Mouse (Mus musculus) cerebellum, adult 9-10 months (tissue): Measurements from ENCODE around the gene Rhox4a.
"Not testable (repeated sequence)": the region's sequence is repeated elsewhere in the genome, so short reads cannot be mapped to it uniquely, and the experiment has no call there.

Experiments used
- DNase-seq: peaks from one replicate; pipeline ENCODE4 v3.0.0; 2022

Gene Rhox4a

DNA sequence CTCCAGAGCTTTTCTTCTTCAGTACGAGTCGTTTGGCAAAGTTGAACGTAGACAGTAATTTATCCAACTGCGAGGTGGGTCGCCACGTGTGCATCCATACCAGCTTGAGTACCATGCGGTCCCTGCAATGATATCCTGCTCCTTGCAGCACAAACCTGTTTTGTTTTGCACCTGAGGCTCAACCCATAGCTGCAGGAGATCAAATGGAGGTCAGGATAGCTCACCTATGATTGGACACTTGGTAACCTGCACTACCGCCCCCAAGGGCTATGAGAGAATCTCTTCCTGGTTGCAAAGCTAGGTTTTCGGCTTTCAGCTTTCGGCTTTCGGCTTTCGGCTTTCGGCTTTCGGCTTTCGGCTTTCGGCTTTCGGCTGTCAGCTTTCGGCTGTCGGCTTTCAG is at the start of gene Rhox4a:
Gene Rhox4a (plus strand): TSS at position 301 of the 400 bp plus-strand sequence.
- DNase-seq, result not testable (repeated sequence)

DNA sequence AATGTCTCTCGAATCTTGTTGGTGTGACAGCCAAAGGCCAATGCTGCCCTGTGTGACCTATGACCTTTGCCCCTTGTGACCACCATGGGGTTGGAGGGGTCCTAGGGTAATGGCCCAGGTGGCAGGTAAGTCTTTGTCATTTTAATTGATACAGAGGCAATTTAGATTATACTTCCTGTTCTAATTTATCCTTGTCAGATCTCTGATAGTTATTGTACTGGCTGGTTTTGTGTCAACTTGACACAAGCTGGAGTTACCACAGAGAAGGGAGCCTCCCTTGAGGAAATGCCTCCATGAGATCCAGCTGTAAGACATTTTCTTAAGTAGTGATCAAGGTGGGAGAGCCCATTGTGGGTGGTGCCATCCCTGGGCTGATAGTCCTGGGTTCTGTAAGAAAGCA is 43.0 kb upstream of the Rhox4a start, which contains the start of gene Rhox1:
Gene Rhox1 (minus strand): TSS at position 101 of the 400 bp plus-strand sequence.
- not testable (repeated sequence) for DNase-seq

DNA sequence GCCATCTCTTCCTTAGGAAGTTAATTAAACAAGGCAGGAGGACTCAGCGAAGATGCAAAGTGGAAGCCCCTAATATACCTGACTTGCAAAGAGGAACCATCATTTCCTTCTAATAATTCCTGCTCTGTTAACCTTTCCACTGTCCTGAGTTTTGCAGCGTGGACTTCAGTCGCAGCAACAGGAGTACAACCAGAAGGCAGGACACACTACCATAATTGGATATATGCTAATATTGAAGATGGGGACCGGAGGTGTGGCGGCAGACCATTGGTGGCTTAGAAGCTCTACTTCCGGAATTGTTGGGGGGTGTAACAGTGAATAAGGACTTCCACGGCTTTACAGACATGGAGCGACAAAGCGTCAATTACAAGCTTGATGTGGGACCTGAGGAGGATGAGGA is 20.5 kb upstream of the Rhox4a start, which contains the start of gene Rhox2a:
Gene Rhox2a (plus strand): TSS at position 301 of the 400 bp plus-strand sequence.
- not testable (repeated sequence) for DNase-seq

DNA sequence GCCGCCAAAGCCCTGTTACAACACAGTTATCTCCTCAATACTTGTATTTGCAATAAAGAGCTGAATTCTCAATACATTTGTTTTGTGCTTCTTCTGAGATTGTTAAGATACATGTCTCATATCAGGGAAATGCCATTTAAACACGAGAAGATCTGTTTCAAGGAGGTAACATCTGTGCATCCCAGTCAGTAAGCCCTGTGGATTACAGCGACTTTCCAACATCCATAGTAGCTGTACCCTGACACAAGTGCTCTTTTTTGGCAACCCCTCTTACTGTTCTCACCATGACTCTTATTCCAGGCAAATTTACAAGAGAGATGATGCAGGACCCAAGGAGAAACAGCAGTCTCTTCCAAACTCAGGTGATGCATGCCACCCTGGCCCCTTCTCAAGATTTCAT is 15.5 kb upstream of the Rhox4a start, which contains the start of gene Rhox3a:
Gene Rhox3a (plus strand): TSS at position 301 of the 400 bp plus-strand sequence.
- not testable (repeated sequence) for DNase-seq
